Mouse (Mus musculus): ENCODE results near the gene Fto. TPM values are rescaled to one million over a fixed set of nuclear protein-coding genes. Genes with fewer than 3 reads are reported as not detected.

Gene Fto
- total RNA-seq, 1 experiment: 16.8 TPM

- Histone ChIP-seq H3K36me3 (ENCODE audit: control insufficient read depth, insufficient read depth, low read length, poor library complexity, severe bottlenecking) (no peaks in the 10 kb centered on the region), H3K9ac (ENCODE audit: insufficient read depth, low read depth, low read length, poor library complexity, severe bottlenecking) (no peak overlapping the region), H3K9me3 (ENCODE audit: control insufficient read depth, insufficient read depth, low read depth, low read length) (no peaks in the 10 kb centered on the region), H3K4me1 (ENCODE audit: control insufficient read depth in 2 of 2, insufficient read depth in 2 of 2, low read length in 2 of 2, poor library complexity in 1 of 2) (no peaks in the 10 kb centered on the region), H3K27ac (ENCODE audit: insufficient read depth, low read depth, low read length, poor library complexity, severe bottlenecking) (no peak overlapping the region), H3K4me3 (ENCODE audit: insufficient read depth in 1 of 2, low read depth in 1 of 2, low read length in 2 of 2, poor library complexity in 1 of 2, severe bottlenecking in 1 of 2) (no peak overlapping the region)
- no peak for TF ChIP-seq HCFC1 (IDR thresholded peaks at IDR 0.05; ENCODE audit: borderline replicate concordance, insufficient read depth, low read length)
- no peak for TF ChIP-seq CHD2 (IDR thresholded peaks at IDR 0.05; ENCODE audit: low read depth, low read length)
- TF ChIP-seq ZC3H11A (IDR thresholded peaks at IDR 0.05; ENCODE audit: borderline replicate concordance, low read depth, low read length): no peak
- TF ChIP-seq ZNF384 (IDR thresholded peaks at IDR 0.05; ENCODE audit: low read depth, low read length): no peak
- TF ChIP-seq MAFK (IDR thresholded peaks at IDR 0.05; ENCODE audit: insufficient read depth, low read depth, low read length): no peak
- in situ Hi-C loops (cut with MboI; ENCODE audit: low sequenced_read_pairs in 2 of 2, unreplicated experiment in 2 of 2): no loop called here
- DNase-seq (ENCODE audit: low read depth, low spot score): no peak
Measured at GRCm38 (mm10) chr8:91273493-91273892, 39.8 kb upstream of the Fto start.

DNA sequence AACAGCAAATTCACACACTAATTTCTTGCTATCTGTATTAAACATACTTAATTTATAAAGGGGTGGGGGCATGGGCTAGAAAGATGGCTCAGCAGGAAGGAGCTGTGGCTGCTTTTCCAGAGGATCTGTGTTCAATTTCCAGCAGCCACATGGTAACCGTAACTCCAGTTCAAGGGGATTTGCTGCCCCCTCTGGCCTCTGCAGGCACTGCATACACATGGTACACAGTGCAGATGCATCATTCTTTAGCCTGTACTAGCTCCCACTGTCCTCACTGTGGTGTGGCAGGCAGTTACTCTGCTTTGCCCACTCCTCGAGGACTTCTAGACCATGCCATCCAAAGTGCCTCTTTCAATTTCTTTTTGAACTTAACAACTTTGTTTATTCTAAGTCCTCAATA is 37.0 kb upstream of the Fto start:
- Histone ChIP-seq H3K4me1 (ENCODE audit: control insufficient read depth in 2 of 2, insufficient read depth in 2 of 2, low read length in 2 of 2, poor library complexity in 1 of 2) (no peaks in the 10 kb centered on the region), H3K27ac (ENCODE audit: insufficient read depth, low read depth, low read length, poor library complexity, severe bottlenecking) (no peak overlapping the region), H3K36me3 (ENCODE audit: control insufficient read depth, insufficient read depth, low read length, poor library complexity, severe bottlenecking) (no peaks in the 10 kb centered on the region), H3K9ac (ENCODE audit: insufficient read depth, low read depth, low read length, poor library complexity, severe bottlenecking) (no peak overlapping the region), H3K9me3 (ENCODE audit: control insufficient read depth, insufficient read depth, low read depth, low read length) (no peaks in the 10 kb centered on the region), H3K4me3 (ENCODE audit: insufficient read depth in 1 of 2, low read depth in 1 of 2, low read length in 2 of 2, poor library complexity in 1 of 2, severe bottlenecking in 1 of 2) (no peak overlapping the region)
- in situ Hi-C loops (cut with MboI; ENCODE audit: low sequenced_read_pairs in 2 of 2, unreplicated experiment in 2 of 2): no loop called here
- no peak for TF ChIP-seq MAFK (IDR thresholded peaks at IDR 0.05; ENCODE audit: insufficient read depth, low read depth, low read length)
- no peak for TF ChIP-seq CHD2 (IDR thresholded peaks at IDR 0.05; ENCODE audit: low read depth, low read length)
- TF ChIP-seq ZNF384 (IDR thresholded peaks at IDR 0.05; ENCODE audit: low read depth, low read length): no peak
- TF ChIP-seq HCFC1 (IDR thresholded peaks at IDR 0.05; ENCODE audit: borderline replicate concordance, insufficient read depth, low read length): no peak
- no peak for TF ChIP-seq ZC3H11A (IDR thresholded peaks at IDR 0.05; ENCODE audit: borderline replicate concordance, low read depth, low read length)
- peak; percentile 63 for DNase-seq (ENCODE audit: low read depth, low spot score)

DNA sequence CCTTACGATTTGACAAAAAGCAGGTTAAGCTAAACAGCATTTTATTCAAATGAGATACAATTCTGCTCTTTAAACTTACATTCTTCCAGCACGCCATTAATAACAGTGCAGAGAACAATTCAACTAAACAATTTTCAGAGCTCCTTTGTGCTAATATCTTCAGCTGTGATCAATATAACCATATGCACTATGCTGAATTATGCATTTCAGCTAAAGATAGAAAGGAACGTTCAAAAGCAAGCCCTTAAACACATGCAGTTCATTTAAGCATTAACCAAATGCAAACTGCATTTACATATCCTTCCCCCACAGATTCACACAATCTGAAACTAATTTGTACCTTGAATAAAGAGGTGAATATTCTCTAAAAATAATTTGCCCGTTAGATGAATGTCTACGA is 35.3 kb upstream of the Fto start:
- Histone ChIP-seq H3K9me3 (ENCODE audit: control insufficient read depth, insufficient read depth, low read depth, low read length) (no peaks in the 10 kb centered on the region), H3K27ac (ENCODE audit: insufficient read depth, low read depth, low read length, poor library complexity, severe bottlenecking) (no peak overlapping the region), H3K4me3 (ENCODE audit: insufficient read depth in 1 of 2, low read depth in 1 of 2, low read length in 2 of 2, poor library complexity in 1 of 2, severe bottlenecking in 1 of 2) (no peak overlapping the region), H3K4me1 (ENCODE audit: control insufficient read depth in 2 of 2, insufficient read depth in 2 of 2, low read length in 2 of 2, poor library complexity in 1 of 2) (no peaks in the 10 kb centered on the region), H3K9ac (ENCODE audit: insufficient read depth, low read depth, low read length, poor library complexity, severe bottlenecking) (no peak overlapping the region), H3K36me3 (ENCODE audit: control insufficient read depth, insufficient read depth, low read length, poor library complexity, severe bottlenecking) (no peaks in the 10 kb centered on the region)
- TF ChIP-seq CHD2 (IDR thresholded peaks at IDR 0.05; ENCODE audit: low read depth, low read length) (no peak), MAFK (IDR thresholded peaks at IDR 0.05; ENCODE audit: insufficient read depth, low read depth, low read length) (no peak), ZNF384 (IDR thresholded peaks at IDR 0.05; ENCODE audit: low read depth, low read length) (no peak), ZC3H11A (IDR thresholded peaks at IDR 0.05; ENCODE audit: borderline replicate concordance, low read depth, low read length) (no peak), HCFC1 (IDR thresholded peaks at IDR 0.05; ENCODE audit: borderline replicate concordance, insufficient read depth, low read length) (no peak)
- DNase-seq (ENCODE audit: low read depth, low spot score): no peak
- in situ Hi-C loops (cut with MboI; ENCODE audit: low sequenced_read_pairs in 2 of 2, unreplicated experiment in 2 of 2): no loop called here

DNA sequence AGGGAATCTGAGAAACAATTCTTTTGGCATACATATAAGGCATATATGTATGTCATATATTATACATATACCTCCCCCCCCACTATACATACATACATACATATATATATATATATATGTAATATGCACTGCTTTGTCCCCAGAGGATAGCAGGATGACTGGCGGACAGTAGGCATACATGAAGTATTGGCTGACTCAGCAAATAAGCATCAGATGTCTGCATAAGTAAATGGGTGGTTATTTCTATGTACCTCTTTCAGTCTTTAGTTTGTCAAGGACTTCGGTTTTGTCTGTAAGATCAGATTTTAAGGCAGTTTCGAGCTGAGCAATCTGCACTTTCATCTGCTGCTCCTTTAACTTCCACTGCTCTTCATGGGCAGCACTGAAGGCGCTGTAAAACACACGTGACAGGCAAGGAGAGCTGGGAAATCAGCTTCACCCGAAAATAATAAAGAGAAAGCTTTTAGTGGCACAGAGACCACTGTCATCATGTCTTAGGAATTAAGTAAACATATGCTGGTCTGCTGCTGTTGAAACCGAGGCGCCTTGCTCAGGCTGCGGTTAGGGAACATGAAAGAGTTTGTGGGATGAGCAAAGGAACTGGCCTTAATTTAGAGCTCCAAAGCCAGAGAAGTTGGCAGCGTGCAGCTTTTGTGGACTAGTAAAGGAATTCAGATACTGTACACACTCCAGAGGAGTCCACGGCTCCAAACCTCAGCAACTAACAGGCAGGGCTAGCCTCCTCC is 32.7 kb upstream of the Fto start:
- no peak overlapping the region for H3K4me3 ChIP-seq (ENCODE audit: insufficient read depth in 1 of 2, low read depth in 1 of 2, low read length in 2 of 2, poor library complexity in 1 of 2, severe bottlenecking in 1 of 2)
- no peaks in the 10 kb centered on the region for H3K36me3 ChIP-seq (ENCODE audit: control insufficient read depth, insufficient read depth, low read length, poor library complexity, severe bottlenecking)
- TF ChIP-seq ZC3H11A (IDR thresholded peaks at IDR 0.05; ENCODE audit: borderline replicate concordance, low read depth, low read length) (no peak), MAFK (IDR thresholded peaks at IDR 0.05; ENCODE audit: insufficient read depth, low read depth, low read length) (peak; percentile 87)
- no peak overlapping the region for H3K27ac ChIP-seq (ENCODE audit: insufficient read depth, low read depth, low read length, poor library complexity, severe bottlenecking)
- in situ Hi-C loops (cut with MboI; ENCODE audit: low sequenced_read_pairs in 2 of 2, unreplicated experiment in 2 of 2): no loop called here
- H3K4me1 ChIP-seq (ENCODE audit: control insufficient read depth in 2 of 2, insufficient read depth in 2 of 2, low read length in 2 of 2, poor library complexity in 1 of 2): no peaks in the 10 kb centered on the region
- no peak overlapping the region for H3K9ac ChIP-seq (ENCODE audit: insufficient read depth, low read depth, low read length, poor library complexity, severe bottlenecking)
- no peak for DNase-seq (ENCODE audit: low read depth, low spot score)
- H3K9me3 ChIP-seq (ENCODE audit: control insufficient read depth, insufficient read depth, low read depth, low read length): no peaks in the 10 kb centered on the region

DNA sequence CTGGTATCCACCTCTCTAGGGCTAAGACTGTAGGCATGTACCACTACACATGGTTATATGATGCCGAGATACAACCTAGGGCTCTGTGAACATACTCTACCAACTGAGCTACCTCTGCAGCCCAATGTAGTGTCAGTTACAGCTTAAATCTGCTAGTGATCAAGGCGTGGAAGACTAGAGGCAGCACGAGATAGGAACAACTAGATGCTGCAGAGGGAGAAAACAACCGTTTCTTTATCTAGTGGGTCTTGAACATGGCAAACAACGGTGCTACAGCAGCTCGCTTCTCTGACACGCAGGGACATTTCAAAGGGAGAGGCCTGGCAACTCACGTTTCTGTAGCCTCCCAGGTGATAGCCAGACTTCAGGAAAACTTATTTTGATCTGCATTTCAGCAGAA is 31.8 kb upstream of the Fto start:
- no peak overlapping the region for H3K4me3 ChIP-seq (ENCODE audit: insufficient read depth in 1 of 2, low read depth in 1 of 2, low read length in 2 of 2, poor library complexity in 1 of 2, severe bottlenecking in 1 of 2)
- TF ChIP-seq ZNF384 (IDR thresholded peaks at IDR 0.05; ENCODE audit: low read depth, low read length): no peak
- no peak for TF ChIP-seq ZC3H11A (IDR thresholded peaks at IDR 0.05; ENCODE audit: borderline replicate concordance, low read depth, low read length)
- TF ChIP-seq MAFK (IDR thresholded peaks at IDR 0.05; ENCODE audit: insufficient read depth, low read depth, low read length): no peak
- no peak for TF ChIP-seq HCFC1 (IDR thresholded peaks at IDR 0.05; ENCODE audit: borderline replicate concordance, insufficient read depth, low read length)
- no peak for TF ChIP-seq CHD2 (IDR thresholded peaks at IDR 0.05; ENCODE audit: low read depth, low read length)
- H3K4me1 ChIP-seq (ENCODE audit: control insufficient read depth in 2 of 2, insufficient read depth in 2 of 2, low read length in 2 of 2, poor library complexity in 1 of 2): no peaks in the 10 kb centered on the region
- no peak overlapping the region for H3K27ac ChIP-seq (ENCODE audit: insufficient read depth, low read depth, low read length, poor library complexity, severe bottlenecking)
- no peaks in the 10 kb centered on the region for H3K36me3 ChIP-seq (ENCODE audit: control insufficient read depth, insufficient read depth, low read length, poor library complexity, severe bottlenecking)
- H3K9ac ChIP-seq (ENCODE audit: insufficient read depth, low read depth, low read length, poor library complexity, severe bottlenecking): no peak overlapping the region
- no peaks in the 10 kb centered on the region for H3K9me3 ChIP-seq (ENCODE audit: control insufficient read depth, insufficient read depth, low read depth, low read length)
- in situ Hi-C loops (cut with MboI; ENCODE audit: low sequenced_read_pairs in 2 of 2, unreplicated experiment in 2 of 2): no loop called here
- DNase-seq (ENCODE audit: low read depth, low spot score): no peak
